In genomic region chr10:68196324-68196723, GRCm38 (mm10) we compare ENCODE assay signal across 23 mouse cellular contexts.
DNase-seq lines count a peak whose midpoint lies in the region; ATAC-seq and TF ChIP-seq lines count a peak whose summit lies in the region.
"Had no signal": no experiment of that assay in that cellular context is flagged by ENCODE, and none has a peak within 500 bp of the region (broad histone marks: within the 10 kb centered on the region; RNA-seq: fewer than 3 reads in every experiment).

No protein-coding gene starts in this region.

- H3K4me2 ChIP-seq in intestine, postnatal 0 days (replicated peaks; ENCODE audit: low read depth), result 0 out of 2 replicates have a peak overlapping the region, but pooled peaks have one; percentile 17
- no peak overlapping the region for H3K4me2 ChIP-seq in forebrain, postnatal 0 days (ENCODE audit: low read depth)
- H3K4me2 ChIP-seq: embryonic facial prominence, embryonic 15.5 days; forebrain, embryonic 15.5 days; heart, embryonic 11.5 days; heart, embryonic 15.5 days; hindbrain, embryonic 14.5 days had no signal

- H3K36me3 ChIP-seq in E14TG2a.4 (ENCODE audit: insufficient read depth, low read length), result no peaks in the 10 kb centered on the region
- H3K36me3 ChIP-seq in intestine, postnatal 0 days (ENCODE audit: control insufficient read depth, insufficient read depth), result peaks cover 14% of the 10 kb centered on the region
- no peaks in the 10 kb centered on the region; the same call in 1 of the 2 replicates for H3K36me3 ChIP-seq in forebrain, postnatal 0 days (ENCODE audit: insufficient read depth)
- H3K36me3 ChIP-seq: forebrain, embryonic 10.5 days; forebrain, embryonic 15.5 days; heart, embryonic 15.5 days had no signal

- peak; percentile 83 for ATAC-seq in intestine, postnatal 0 days
- ATAC-seq in forebrain, postnatal 0 days, result no peak
- ATAC-seq: activated CD4-positive, CD25-positive, alpha-beta regulatory T cell, adult 4 months; forebrain, embryonic 15.5 days had no signal

- no peaks in the 10 kb centered on the region for H3K9me3 ChIP-seq in E14TG2a.4 (ENCODE audit: low read length)
- no peaks in the 10 kb centered on the region for H3K9me3 ChIP-seq in intestine, postnatal 0 days (ENCODE audit: control insufficient read depth)
- H3K9me3 ChIP-seq in forebrain, postnatal 0 days (ENCODE audit: low read length), result no peaks in the 10 kb centered on the region
- H3K9me3 ChIP-seq: embryonic facial prominence, embryonic 15.5 days; forebrain, embryonic 10.5 days; forebrain, embryonic 15.5 days; heart, embryonic 15.5 days; hindbrain, embryonic 10.5 days had no signal

- H3K4me3 ChIP-seq in E14TG2a.4 (replicated peaks; ENCODE audit: low read length), result peak overlapping the region; percentile 57; the same call in 1 of the 2 replicates
- H3K4me3 ChIP-seq in intestine, postnatal 0 days (ENCODE audit: low read depth, low read length), result no peak overlapping the region
- H3K4me3 ChIP-seq in forebrain, postnatal 0 days (ENCODE audit: low read depth, low read length), result no peak overlapping the region
- H3K4me3 ChIP-seq: embryonic facial prominence, embryonic 15.5 days; erythroblast, embryonic 14.5 days; forebrain, embryonic 10.5 days; forebrain, embryonic 15.5 days; heart, adult 2 months; heart, embryonic 15.5 days; hindbrain, embryonic 10.5 days had no signal

- peak; percentile 21 for DNase-seq in ZHBTc4 (ENCODE audit: low read depth, low spot score)
- DNase-seq in yolk sac, embryonic 10.5 days (ENCODE audit: low spot score), result peak; percentile 38
- no peak for DNase-seq in right cerebral cortex, adult 2 months (ENCODE audit: low spot score in 2 of 2)
- no peak for DNase-seq in forebrain, postnatal 0 days
- DNase-seq: adrenal gland, postnatal 14 days; cerebellum, adult 18-20 months; cerebellum, postnatal 10 days; embryo, embryonic 11 days; gastrocnemius, postnatal 10 days; heart, adult 2 months; heart, postnatal 14 days had no signal

- H3K4me1 ChIP-seq in E14TG2a.4 (replicated peaks; ENCODE audit: low read depth, low read length), result peaks cover 12% of the 10 kb centered on the region
- H3K4me1 ChIP-seq in intestine, postnatal 0 days (replicated peaks; ENCODE audit: control insufficient read depth, insufficient read depth, low read length), result no peaks in the 10 kb centered on the region; the same call in 1 of the 2 replicates
- H3K4me1 ChIP-seq in forebrain, postnatal 0 days (ENCODE audit: insufficient read depth), result peaks cover 22% of the 10 kb centered on the region; the same call in 1 of the 2 replicates

- H3K9ac ChIP-seq in intestine, postnatal 0 days (ENCODE audit: low read depth, low read length), result no peak overlapping the region
- no peak overlapping the region for H3K9ac ChIP-seq in forebrain, postnatal 0 days
- H3K9ac ChIP-seq: embryonic facial prominence, embryonic 15.5 days; forebrain, embryonic 15.5 days; heart, embryonic 15.5 days; hindbrain, embryonic 14.5 days had no signal

- 35% methylated on average over 9 of the region's 9 CpGs for WGBS in intestine, postnatal 0 days
- 78% methylated on average over 9 of the region's 9 CpGs for WGBS in forebrain, postnatal 0 days

- no peaks in the 10 kb centered on the region for H3K27me3 ChIP-seq in E14TG2a.4 (ENCODE audit: insufficient read depth, low read length)
- H3K27me3 ChIP-seq in intestine, postnatal 0 days (replicated peaks; ENCODE audit: control insufficient read depth, insufficient read depth, low read length), result no peaks in the 10 kb centered on the region
- no peaks in the 10 kb centered on the region for H3K27me3 ChIP-seq in forebrain, postnatal 0 days (ENCODE audit: insufficient read depth, low read length)
- H3K27me3 ChIP-seq: CH12.LX; embryonic facial prominence, embryonic 15.5 days; forebrain, embryonic 15.5 days; heart, embryonic 15.5 days had no signal

- TF ChIP-seq CTCF in E14TG2a.4 (conservative IDR thresholded peaks at IDR 0.05; ENCODE audit: low read length), result no peak
- TF ChIP-seq CTCF in intestine, postnatal 0 days (IDR thresholded peaks at IDR 0.05; ENCODE audit: low read depth), result no peak
- no peak for TF ChIP-seq CTCF in forebrain, postnatal 0 days (IDR thresholded peaks at IDR 0.05; ENCODE audit: low read depth)

- H3K27ac ChIP-seq in intestine, postnatal 0 days (ENCODE audit: low read depth, low read length), result no peak overlapping the region
- no peak overlapping the region for H3K27ac ChIP-seq in forebrain, postnatal 0 days (ENCODE audit: low read depth, low read length)
- H3K27ac ChIP-seq: embryonic facial prominence, embryonic 15.5 days; forebrain, embryonic 10.5 days; forebrain, embryonic 15.5 days; heart, adult 2 months; heart, embryonic 15.5 days; hindbrain, embryonic 10.5 days; hindbrain, embryonic 14.5 days had no signal

Comparison
In these comparisons a context has a peak if more than half of its experiments do, and no peak if none do; other contexts are left out.
1. DNase-seq: peak in ZHBTc4 (single experiment) and yolk sac, embryonic 10.5 days (single experiment); none in right cerebral cortex, adult 2 months (0 of 2) and forebrain, postnatal 0 days (single experiment).